Mouse (Mus musculus) stomach, postnatal 0 days (tissue): Measurements from ENCODE around the gene Rab35.

Source experiments
- CTCF ChIP-seq: IDR thresholded peaks from 2 replicates; pipeline ENCODE4 v1.5.1; 2016; ENCODE audit warnings: antibody characterized with exemption, low read depth, mild to moderate bottlenecking, moderate library complexity
- EP300 ChIP-seq: optimal IDR thresholded peaks from 2 replicates; pipeline ENCODE3; 2016; ENCODE audit warnings: antibody characterized with exemption

- TF ChIP-seq CTCF = no peak
- no peak for TF ChIP-seq EP300
Measured at GRCm38 (mm10) chr5:115626237-115626886, 5.3 kb upstream of the Rab35 start.
